Mouse (Mus musculus): ENCODE data around the gene Zdhhc14. TPM values are rescaled to one million over a fixed set of nuclear protein-coding genes. Genes with fewer than 3 reads are reported as not detected.

Zdhhc14 gene
- 0.01 TPM for polyA plus RNA-seq (2012; fragmentation: generic; extraction: Trizol)
- long read RNA-seq, experiment 1, result 0 reads
- long read RNA-seq, experiment 2, result 0 reads

GRCm38 (mm10) chr17:5491801-5492745 is at the start of gene Zdhhc14:
Gene Zdhhc14 (plus strand): TSS chr17:5492557.
- H3K79me2 ChIP-seq (ENCODE audit: control insufficient read depth, insufficient read depth), result no peaks in the 10 kb centered on the region
- TF ChIP-seq MYOD1 (IDR thresholded peaks at IDR 0.05; ENCODE audit: control insufficient read depth, insufficient read length, low read depth), result no peak
- no peak for TF ChIP-seq USF1 (IDR thresholded peaks at IDR 0.05; ENCODE audit: low read depth)
- TF ChIP-seq MYOG (IDR thresholded peaks at IDR 0.05; ENCODE audit: control insufficient read depth, extremely low read depth, insufficient read length), result no peak
- TF ChIP-seq CTCF (IDR thresholded peaks at IDR 0.05; ENCODE audit: control insufficient read depth, insufficient read depth, insufficient read length), result no peak
- TF ChIP-seq MAX (IDR thresholded peaks at IDR 0.05), result no peak
- no peak for TF ChIP-seq CEBPB (IDR thresholded peaks at IDR 0.05; ENCODE audit: low read depth)
- TF ChIP-seq FOSL1 (IDR thresholded peaks at IDR 0.05; ENCODE audit: insufficient read depth, low read length, poor library complexity, severe bottlenecking), result no peak
- peaks cover 65% of the 10 kb centered on the region for H3K27me3 ChIP-seq (ENCODE audit: control insufficient read depth, insufficient read depth, insufficient read length)
- no peaks in the 10 kb centered on the region for H3K36me3 ChIP-seq (ENCODE audit: control insufficient read depth, insufficient read depth)
- H3K79me3 ChIP-seq (ENCODE audit: low read depth), result no peaks in the 10 kb centered on the region
- peak within 1 kb of the TSS; percentile 67 for H3ac ChIP-seq (ENCODE audit: control insufficient read depth, insufficient read length, low read depth)
- peak within 1 kb of the TSS; percentile 23 for H3K4me3 ChIP-seq (ENCODE audit: insufficient read depth, poor library complexity, severe bottlenecking)

- Histone ChIP-seq H3K36me3 (ENCODE audit: control insufficient read depth, insufficient read depth) (peaks cover 3% of the 10 kb centered on the region), H3K79me2 (ENCODE audit: control insufficient read depth, insufficient read depth) (peaks cover 18% of the 10 kb centered on the region), H3K79me3 (ENCODE audit: low read depth) (peaks cover 8% of the 10 kb centered on the region)
Measured at GRCm38 (mm10) chr17:5443260-5443659, 49.1 kb upstream of the Zdhhc14 start.

GRCm38 (mm10) chr17:5443751-5444150 is 48.6 kb upstream of the Zdhhc14 start:
- peaks cover 8% of the 10 kb centered on the region for H3K79me3 ChIP-seq (ENCODE audit: low read depth)
- H3K4me3 ChIP-seq (ENCODE audit: insufficient read depth, poor library complexity, severe bottlenecking), result no peak overlapping the region
- peaks cover 11% of the 10 kb centered on the region for H3K27me3 ChIP-seq (ENCODE audit: control insufficient read depth, insufficient read depth, insufficient read length)
- H3K36me3 ChIP-seq (ENCODE audit: control insufficient read depth, insufficient read depth), result no peaks in the 10 kb centered on the region
- H3ac ChIP-seq (ENCODE audit: control insufficient read depth, insufficient read length, low read depth), result no peak overlapping the region
- TF ChIP-seq MAX (IDR thresholded peaks at IDR 0.05) (no peak), CEBPB (IDR thresholded peaks at IDR 0.05; ENCODE audit: low read depth) (no peak), CTCF (IDR thresholded peaks at IDR 0.05; ENCODE audit: control insufficient read depth, insufficient read depth, insufficient read length) (no peak), USF1 (IDR thresholded peaks at IDR 0.05; ENCODE audit: low read depth) (no peak)
- peaks cover 13% of the 10 kb centered on the region for H3K79me2 ChIP-seq (ENCODE audit: control insufficient read depth, insufficient read depth)

More at GRCm38 (mm10) chr17:5443260-5443659, 49.1 kb upstream of the Zdhhc14 start:
- TF ChIP-seq USF1 (IDR thresholded peaks at IDR 0.05; ENCODE audit: low read depth) (no peak), CTCF (IDR thresholded peaks at IDR 0.05; ENCODE audit: control insufficient read depth, insufficient read depth, insufficient read length) (no peak), MYOG (IDR thresholded peaks at IDR 0.05; ENCODE audit: control insufficient read depth, extremely low read depth, insufficient read length) (no peak), FOSL1 (IDR thresholded peaks at IDR 0.05; ENCODE audit: insufficient read depth, low read length, poor library complexity, severe bottlenecking) (no peak), MAX (IDR thresholded peaks at IDR 0.05) (no peak), MYOD1 (IDR thresholded peaks at IDR 0.05; ENCODE audit: control insufficient read depth, insufficient read length, low read depth) (no peak), CEBPB (IDR thresholded peaks at IDR 0.05; ENCODE audit: low read depth) (no peak)
- Histone ChIP-seq H3K27me3 (ENCODE audit: control insufficient read depth, insufficient read depth, insufficient read length) (peaks cover 6% of the 10 kb centered on the region), H3K4me3 (ENCODE audit: insufficient read depth, poor library complexity, severe bottlenecking) (no peak overlapping the region), H3ac (ENCODE audit: control insufficient read depth, insufficient read length, low read depth) (no peak overlapping the region)

- Histone ChIP-seq H3K4me3 (ENCODE audit: insufficient read depth, poor library complexity, severe bottlenecking) (no peak overlapping the region), H3K79me2 (ENCODE audit: control insufficient read depth, insufficient read depth) (no peaks in the 10 kb centered on the region), H3K36me3 (ENCODE audit: control insufficient read depth, insufficient read depth) (no peaks in the 10 kb centered on the region), H3K79me3 (ENCODE audit: low read depth) (no peaks in the 10 kb centered on the region), H3ac (ENCODE audit: control insufficient read depth, insufficient read length, low read depth) (no peak overlapping the region), H3K27me3 (ENCODE audit: control insufficient read depth, insufficient read depth, insufficient read length) (peaks cover 50% of the 10 kb centered on the region)
- TF ChIP-seq MYOD1 (IDR thresholded peaks at IDR 0.05; ENCODE audit: control insufficient read depth, insufficient read length, low read depth) (no peak), MAX (IDR thresholded peaks at IDR 0.05) (no peak), FOSL1 (IDR thresholded peaks at IDR 0.05; ENCODE audit: insufficient read depth, low read length, poor library complexity, severe bottlenecking) (no peak), CEBPB (IDR thresholded peaks at IDR 0.05; ENCODE audit: low read depth) (no peak), CTCF (IDR thresholded peaks at IDR 0.05; ENCODE audit: control insufficient read depth, insufficient read depth, insufficient read length) (no peak), MYOG (IDR thresholded peaks at IDR 0.05; ENCODE audit: control insufficient read depth, extremely low read depth, insufficient read length) (no peak), USF1 (IDR thresholded peaks at IDR 0.05; ENCODE audit: low read depth) (no peak)
Measured at GRCm38 (mm10) chr17:5453657-5454056, 38.7 kb upstream of the Zdhhc14 start.

DNA sequence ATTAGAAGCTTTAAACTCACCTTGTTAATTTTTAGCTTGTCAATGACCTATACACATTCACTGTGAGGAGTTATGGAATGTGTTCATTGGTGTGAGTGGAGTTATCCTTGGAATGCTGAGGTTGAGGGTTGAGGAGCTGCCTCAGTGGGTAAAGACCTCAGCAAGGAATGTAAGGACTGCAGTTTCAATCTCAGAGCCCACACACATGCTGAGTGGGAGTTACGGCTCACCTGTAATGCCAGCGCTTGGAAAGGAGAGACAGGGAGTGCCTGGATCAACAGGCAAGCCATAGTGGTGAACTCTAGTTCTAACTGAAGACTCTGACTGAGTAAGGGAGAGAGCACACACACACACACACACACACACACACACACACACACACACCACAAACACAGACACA is 28.4 kb upstream of the Zdhhc14 start:
- no peaks in the 10 kb centered on the region for H3K36me3 ChIP-seq (ENCODE audit: control insufficient read depth, insufficient read depth)
- H3K79me3 ChIP-seq (ENCODE audit: low read depth), result no peaks in the 10 kb centered on the region
- H3ac ChIP-seq (ENCODE audit: control insufficient read depth, insufficient read length, low read depth), result no peak overlapping the region
- no peak overlapping the region for H3K4me3 ChIP-seq (ENCODE audit: insufficient read depth, poor library complexity, severe bottlenecking)
- H3K27me3 ChIP-seq (ENCODE audit: control insufficient read depth, insufficient read depth, insufficient read length), result peaks cover 29% of the 10 kb centered on the region
- no peaks in the 10 kb centered on the region for H3K79me2 ChIP-seq (ENCODE audit: control insufficient read depth, insufficient read depth)
- TF ChIP-seq CTCF (IDR thresholded peaks at IDR 0.05; ENCODE audit: control insufficient read depth, insufficient read depth, insufficient read length) (no peak), MYOG (IDR thresholded peaks at IDR 0.05; ENCODE audit: control insufficient read depth, extremely low read depth, insufficient read length) (no peak), FOSL1 (IDR thresholded peaks at IDR 0.05; ENCODE audit: insufficient read depth, low read length, poor library complexity, severe bottlenecking) (no peak)

Measured in C2C12 (cell line).